Mouse (Mus musculus): ENCODE measurements at regions not wholly inside any gene's neighbourhood (a gene's known extent, or its start where the extent isn't known, plus 50 kb on each side); places are given as distances from the start of the nearest gene placed in this dataset.

DNA sequence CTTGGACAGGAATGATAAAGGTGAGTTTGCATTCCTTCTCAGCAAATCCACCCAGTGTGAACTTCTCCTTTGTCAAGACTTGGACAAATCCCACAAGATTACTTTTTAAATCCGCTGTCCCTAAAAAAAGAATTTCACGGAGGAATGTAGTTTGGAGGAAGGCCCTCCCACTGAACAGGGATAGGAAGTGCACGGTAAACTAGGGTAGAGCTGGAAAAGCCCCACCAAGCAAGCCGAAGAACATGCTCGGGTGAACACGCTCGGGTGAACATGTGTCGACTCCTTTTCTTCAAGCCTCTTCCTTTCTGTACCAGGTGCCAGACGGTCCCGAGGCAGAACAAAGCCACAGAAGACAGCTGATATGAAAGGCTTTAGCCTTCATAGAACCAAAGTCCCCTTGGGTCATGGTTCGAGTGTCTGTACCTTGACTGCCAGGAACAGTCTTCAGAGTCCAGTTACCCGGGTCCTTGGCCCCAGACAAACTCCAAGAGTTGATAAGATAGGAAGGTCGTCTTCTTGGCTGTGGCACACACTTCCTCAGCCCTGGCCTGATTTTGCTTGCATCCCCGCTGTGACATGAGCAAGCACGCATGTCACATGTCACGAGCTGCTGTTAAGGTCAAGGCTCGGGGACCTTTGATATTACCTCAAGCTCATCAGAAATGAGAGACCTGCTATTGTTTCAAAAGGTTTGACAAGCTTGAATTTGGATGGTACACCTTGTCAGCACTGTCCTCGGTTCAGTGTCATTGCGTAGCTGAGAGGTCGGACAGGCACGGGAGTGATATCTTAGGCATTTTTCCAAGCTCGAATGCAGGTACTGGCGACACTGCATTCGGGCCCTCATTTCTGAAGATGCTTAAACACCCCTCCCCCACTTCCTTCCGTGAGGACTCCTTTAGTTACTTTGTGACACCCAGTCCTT, 51.5 kb upstream of the Ryk start:
- no peak for ATAC-seq
- Histone ChIP-seq H3K27ac (ENCODE audit: low read depth) (no peak overlapping the region), H3K36me3 (replicated peaks; ENCODE audit: insufficient read depth, low read length) (no peaks in the 10 kb centered on the region), H3K27me3 (ENCODE audit: insufficient read depth, low read length) (no peaks in the 10 kb centered on the region), H3K4me3 (ENCODE audit: low read depth, low read length) (no peak overlapping the region), H3K9ac (replicated peaks) (no peak overlapping the region), H3K4me2 (ENCODE audit: low read depth, low read length) (no peak overlapping the region), H3K4me1 (ENCODE audit: insufficient read depth) (peaks cover 11% of the 10 kb centered on the region), H3K9me3 (ENCODE audit: low read length) (no peaks in the 10 kb centered on the region)
- TF ChIP-seq CTCF (IDR thresholded peaks at IDR 0.05; ENCODE audit: low read depth) (no peak), EP300 (IDR thresholded peaks at IDR 0.05; ENCODE audit: low read depth) (no peak)
- no peak for DNase-seq
- 55% methylated on average over 25 of the region's 25 CpGs for WGBS (ENCODE audit: insufficient replicate concordance)

- H3K9me3 ChIP-seq (ENCODE audit: low read length) = no peaks in the 10 kb centered on the region
- no peaks in the 10 kb centered on the region for H3K36me3 ChIP-seq (replicated peaks; ENCODE audit: insufficient read depth, low read length)
- no peak overlapping the region for H3K4me3 ChIP-seq (ENCODE audit: low read depth, low read length)
- peak; percentile 31 for ATAC-seq
- TF ChIP-seq EP300 (IDR thresholded peaks at IDR 0.05; ENCODE audit: low read depth) (no peak), CTCF (IDR thresholded peaks at IDR 0.05; ENCODE audit: low read depth) (peak; percentile 98)
- H3K27ac ChIP-seq (ENCODE audit: low read depth) = no peak overlapping the region
- 13% methylated on average over 10 of the region's 10 CpGs for WGBS (ENCODE audit: insufficient replicate concordance)
- H3K4me2 ChIP-seq (ENCODE audit: low read depth, low read length) = no peak overlapping the region
- H3K4me1 ChIP-seq (ENCODE audit: insufficient read depth) = peaks cover under 1% of the 10 kb centered on the region
- no peaks in the 10 kb centered on the region for H3K27me3 ChIP-seq (ENCODE audit: insufficient read depth, low read length)
- peak; percentile 88 for DNase-seq
- H3K9ac ChIP-seq (replicated peaks) = no peak overlapping the region
These were observed 50.2 kb upstream of the Ryk start for GRCm38 (mm10) chr9:102784329-102785026.

All from liver, postnatal 0 days (tissue).